Mouse (Mus musculus) hindbrain, embryonic 12.5 days (tissue): ENCODE data around the gene Rab26. TPM values are rescaled to one million over a fixed set of nuclear protein-coding genes. Genes with fewer than 3 reads are reported as not detected.

Experiments used
- ATAC-seq: fragments of 200-750 bp; cut with Nextera tagmentation; 2 replicates; pipeline ENCODE4 v1.8.0; 2017; ENCODE audit warnings: moderate TSS enrichment; ENCODE audit not compliant: low FRiP score
- H3K27ac ChIP-seq: fragments of 300-500 bp; sonication (generic); 2 replicates; pipeline ENCODE4 v1.5.1; 2016; ENCODE audit warnings: mild to moderate bottlenecking
- H3K27me3 ChIP-seq: fragments of 300-500 bp; sonication (generic); 2 replicates; pipeline ENCODE4 v1.6.1; 2016; ENCODE audit warnings: mild to moderate bottlenecking
- H3K36me3 ChIP-seq: fragments of 300-500 bp; sonication (generic); 2 replicates; pipeline ENCODE4 v1.6.1; 2016; ENCODE audit warnings: mild to moderate bottlenecking
- H3K4me1 ChIP-seq: fragments of 300-500 bp; sonication (generic); 2 replicates; pipeline ENCODE4 v1.6.1; 2016
- H3K4me2 ChIP-seq: fragments of 300-500 bp; sonication (generic); replicated peaks from 2 replicates; pipeline ENCODE4 v1.6.1; 2016; ENCODE audit warnings: mild to moderate bottlenecking
- H3K4me3 ChIP-seq: fragments of 300-500 bp; sonication (generic); 2 replicates; pipeline ENCODE4 v1.5.1; 2016; ENCODE audit warnings: mild to moderate bottlenecking
- H3K9ac ChIP-seq: fragments of 300-500 bp; sonication (generic); 2 replicates; pipeline ENCODE4 v1.6.1; 2016; ENCODE audit warnings: mild to moderate bottlenecking, moderate library complexity
- H3K9me3 ChIP-seq: fragments of 300-500 bp; sonication (generic); replicated peaks from 2 replicates; pipeline ENCODE4 v1.6.1; 2016; ENCODE audit warnings: mild to moderate bottlenecking
- WGBS: fragments of 180-500 bp; shearing (Covaris S2); methylation state at CpG from one replicate; pipeline ENCODE4 v1.1.7; 2016; 5-methylcytosine and 5-hydroxymethylcytosine counted together
- polyA plus RNA-seq: library from polyadenylated mRNA; unstranded; fragments of >200 nt; fragmentation: Nextera tagmentation; extraction: Ambion mirVana; gene quantifications from 2 replicates; pipeline ENCODE4 v1.2.1, GENCODE M21; 2016

Rab26 gene
- polyA plus RNA-seq, 1 experiment from 2014 or later = 2.8 TPM

- Histone ChIP-seq H3K4me3 (no peak overlapping the region), H3K4me2 (no peak overlapping the region), H3K4me1 (peaks cover 26% of the 10 kb centered on the region), H3K9me3 (no peaks in the 10 kb centered on the region), H3K27me3 (no peaks in the 10 kb centered on the region), H3K27ac (no peak overlapping the region), H3K36me3 (peaks cover 9% of the 10 kb centered on the region), H3K9ac (no peak overlapping the region)
- 90% methylated on average over 5 of the region's 5 CpGs for WGBS
- ATAC-seq = no peak
Observed at GRCm38 (mm10) chr17:24560301-24561028, 26.5 kb upstream of the Rab26 start.

GRCm38 (mm10) chr17:24559146-24559545 is 25.1 kb upstream of the Rab26 start:
- Histone ChIP-seq H3K4me2 (no peak overlapping the region; the same call in 1 of the 2 replicates), H3K9me3 (no peaks in the 10 kb centered on the region), H3K4me1 (peaks cover 26% of the 10 kb centered on the region), H3K9ac (no peak overlapping the region), H3K4me3 (no peak overlapping the region), H3K27me3 (no peaks in the 10 kb centered on the region), H3K36me3 (no peaks in the 10 kb centered on the region), H3K27ac (peak overlapping the region; percentile 88)
- peak; percentile 38; the same call in 1 of the 2 replicates for ATAC-seq
- 55% methylated on average over 3 of the region's 3 CpGs for WGBS

- Histone ChIP-seq H3K4me3 (no peak overlapping the region), H3K4me1 (peaks cover 26% of the 10 kb centered on the region), H3K27ac (peak overlapping the region; percentile 88), H3K27me3 (no peaks in the 10 kb centered on the region), H3K36me3 (no peaks in the 10 kb centered on the region), H3K9me3 (no peaks in the 10 kb centered on the region), H3K4me2 (no peak overlapping the region; the same call in 1 of the 2 replicates), H3K9ac (no peak overlapping the region)
- ATAC-seq = peak; percentile 62; the same call in 1 of the 2 replicates
- WGBS = 26% methylated on average over 4 of the region's 4 CpGs
Observed at GRCm38 (mm10) chr17:24558600-24559099, 24.6 kb upstream of the Rab26 start.

GRCm38 (mm10) chr17:24557091-24557490 is 23.1 kb upstream of the Rab26 start:
- Histone ChIP-seq H3K36me3 (no peaks in the 10 kb centered on the region), H3K4me2 (no peak overlapping the region), H3K4me1 (peaks cover 33% of the 10 kb centered on the region), H3K4me3 (no peak overlapping the region), H3K9ac (no peak overlapping the region), H3K27me3 (no peaks in the 10 kb centered on the region), H3K9me3 (no peaks in the 10 kb centered on the region), H3K27ac (no peak overlapping the region)
- no peak for ATAC-seq
- WGBS = 88% methylated on average over 7 of the region's 7 CpGs

- Histone ChIP-seq H3K36me3 (no peaks in the 10 kb centered on the region), H3K4me3 (peak overlapping the region; percentile 91), H3K9ac (peak overlapping the region; percentile 92), H3K9me3 (no peaks in the 10 kb centered on the region), H3K4me2 (peak overlapping the region; percentile 84), H3K4me1 (peaks cover 28% of the 10 kb centered on the region), H3K27me3 (peaks cover 21% of the 10 kb centered on the region), H3K27ac (peak overlapping the region; percentile 99)
- 63% methylated on average over 3 of the region's 3 CpGs for whole genome bisulfite sequencing
- no peak for ATAC-seq
Observed at GRCm38 (mm10) chr17:24551050-24551444, 17.0 kb upstream of the Rab26 start.

- Histone ChIP-seq H3K9me3 (no peaks in the 10 kb centered on the region), H3K27me3 (peaks cover 21% of the 10 kb centered on the region), H3K4me1 (peaks cover 28% of the 10 kb centered on the region), H3K27ac (peak overlapping the region; percentile 99), H3K4me2 (peak overlapping the region; percentile 84), H3K4me3 (peak overlapping the region; percentile 91), H3K9ac (peak overlapping the region; percentile 92), H3K36me3 (no peaks in the 10 kb centered on the region)
- peak; percentile 90 for ATAC-seq
- under 1% methylated on average over 44 of the region's 44 CpGs for WGBS
Observed at GRCm38 (mm10) chr17:24550416-24551049, 16.5 kb upstream of the Rab26 start.

GRCm38 (mm10) chr17:24549618-24550415 is 15.8 kb upstream of the Rab26 start, which contains the start of gene Pkd1:
TSS of gene Pkd1 (plus strand) at chr17:24549834.
- H3K27ac ChIP-seq = peak within 1 kb of the TSS; percentile 99
- H3K36me3 ChIP-seq = no peaks in the 10 kb centered on the region
- peak; percentile 95 for ATAC-seq
- peak within 1 kb of the TSS; percentile 92 for H3K9ac ChIP-seq
- no peaks in the 10 kb centered on the region for H3K9me3 ChIP-seq
- peaks cover 28% of the 10 kb centered on the region for H3K4me1 ChIP-seq
- peak within 1 kb of the TSS; percentile 91 for H3K4me3 ChIP-seq
- H3K4me2 ChIP-seq = peak within 1 kb of the TSS; percentile 84
- H3K27me3 ChIP-seq = peaks cover 24% of the 10 kb centered on the region
- under 1% methylated on average over 65 of the region's 72 CpGs for WGBS

- Histone ChIP-seq H3K27me3 (peaks cover 27% of the 10 kb centered on the region), H3K4me1 (peaks cover 28% of the 10 kb centered on the region), H3K36me3 (no peaks in the 10 kb centered on the region), H3K4me3 (peak overlapping the region; percentile 91), H3K4me2 (peak overlapping the region; percentile 84), H3K9me3 (no peaks in the 10 kb centered on the region), H3K27ac (0 out of 2 replicates have a peak overlapping the region, but pooled peaks have one; percentile 99), H3K9ac (no peak overlapping the region)
- 4% methylated on average over 23 of the region's 23 CpGs for WGBS
- ATAC-seq = peak; percentile 1; the same call in 1 of the 2 replicates
Observed at GRCm38 (mm10) chr17:24548921-24549617, 15.1 kb upstream of the Rab26 start.

- Histone ChIP-seq H3K4me2 (peak overlapping the region; percentile 84), H3K9ac (no peak overlapping the region), H3K27me3 (peaks cover 27% of the 10 kb centered on the region), H3K27ac (no peak overlapping the region), H3K9me3 (no peaks in the 10 kb centered on the region), H3K36me3 (no peaks in the 10 kb centered on the region), H3K4me1 (peaks cover 28% of the 10 kb centered on the region), H3K4me3 (no peak overlapping the region)
- WGBS = 39% methylated on average over 9 of the region's 9 CpGs
- ATAC-seq = no peak
Observed at GRCm38 (mm10) chr17:24548435-24548834, 14.4 kb upstream of the Rab26 start.

- H3K4me2 ChIP-seq = no peak overlapping the region
- peaks cover 27% of the 10 kb centered on the region for H3K27me3 ChIP-seq
- H3K4me3 ChIP-seq = no peak overlapping the region
- 79% methylated on average over 3 of the region's 3 CpGs for WGBS
- H3K27ac ChIP-seq = no peak overlapping the region
- no peaks in the 10 kb centered on the region for H3K9me3 ChIP-seq
- H3K4me1 ChIP-seq = peaks cover 13% of the 10 kb centered on the region
- H3K9ac ChIP-seq = no peak overlapping the region
- H3K36me3 ChIP-seq = no peaks in the 10 kb centered on the region
- ATAC-seq = no peak
Observed at GRCm38 (mm10) chr17:24546234-24546633, 12.2 kb upstream of the Rab26 start.

GRCm38 (mm10) chr17:24545247-24545646 is 11.2 kb upstream of the Rab26 start:
- Histone ChIP-seq H3K27ac (no peak overlapping the region), H3K4me1 (peaks cover 7% of the 10 kb centered on the region), H3K4me3 (no peak overlapping the region), H3K36me3 (no peaks in the 10 kb centered on the region), H3K27me3 (peaks cover 27% of the 10 kb centered on the region), H3K4me2 (no peak overlapping the region), H3K9me3 (no peaks in the 10 kb centered on the region), H3K9ac (no peak overlapping the region)
- ATAC-seq = no peak
- WGBS = 85% methylated on average over 2 of the region's 2 CpGs
